Mouse (Mus musculus) heart, embryonic 16.5 days (tissue): ENCODE results near the gene Chn2. TPM values are rescaled to one million over a fixed set of nuclear protein-coding genes. Genes with fewer than 3 reads are reported as not detected.

Experiments
- ATAC-seq: fragments of 200-750 bp; cut with Nextera tagmentation; replicated peaks from 2 replicates; pipeline ENCODE4 v1.8.0; 2017; ENCODE audit warnings: moderate number of reproducible peaks; ENCODE audit not compliant: insufficient read depth, low FRiP score; ENCODE audit errors: extremely low read depth
- H3K27ac ChIP-seq: fragments of 300-500 bp; sonication (generic); 2 replicates; pipeline ENCODE4 v1.5.1; 2014; ENCODE audit warnings: mild to moderate bottlenecking, low read length, control low read depth, moderate library complexity
- H3K27me3 ChIP-seq: fragments of 300-500 bp; sonication (generic); 2 replicates; pipeline ENCODE4 v1.6.1; 2014; ENCODE audit warnings: low read length, mixed read lengths; ENCODE audit not compliant: control insufficient read depth, insufficient read depth
- H3K36me3 ChIP-seq: fragments of 300-500 bp; sonication (generic); 2 replicates; pipeline ENCODE4 v1.6.1; 2014; ENCODE audit not compliant: control insufficient read depth, insufficient read depth
- H3K4me1 ChIP-seq: fragments of 300-500 bp; sonication (generic); 2 replicates; pipeline ENCODE4 v1.6.1; 2014; ENCODE audit warnings: low read length, mixed read lengths; ENCODE audit not compliant: control insufficient read depth, insufficient read depth
- H3K4me2 ChIP-seq: fragments of 300-500 bp; sonication (generic); 2 replicates; pipeline ENCODE4 v1.6.1; 2014; ENCODE audit warnings: low read depth, mild to moderate bottlenecking, control low read depth, low read length
- H3K4me3 ChIP-seq: fragments of 300-500 bp; sonication (generic); 2 replicates; pipeline ENCODE4 v1.5.1; 2014; ENCODE audit warnings: mild to moderate bottlenecking, control low read depth, low read length
- H3K9ac ChIP-seq: fragments of 300-500 bp; sonication (generic); 2 replicates; pipeline ENCODE4 v1.6.1; 2014; ENCODE audit warnings: low read length, control low read depth
- H3K9me3 ChIP-seq: fragments of 300-500 bp; sonication (generic); replicated peaks from 2 replicates; pipeline ENCODE4 v1.6.1; 2016; ENCODE audit warnings: low read length; ENCODE audit not compliant: control insufficient read depth
- WGBS: fragments of 180-500 bp; shearing (Covaris S2); extraction: QIAGEN DNeasy Blood & Tissue Kit; methylation state at CpG from one replicate; pipeline ENCODE4 v1.1.7; 2014; 5-methylcytosine and 5-hydroxymethylcytosine counted together
- polyA plus RNA-seq: library from polyadenylated mRNA; unstranded; fragments of >200 nt; fragmentation: Nextera tagmentation; extraction: Ambion mirVana; gene quantifications from 2 replicates; pipeline ENCODE4 v1.2.1, GENCODE M21; 2015

Gene Chn2
- polyA plus RNA-seq, 1 experiment from 2014 or later, result 5.4 TPM

- H3K4me2 ChIP-seq, result no peak overlapping the region
- H3K27ac ChIP-seq, result no peak overlapping the region
- no peak overlapping the region for H3K9ac ChIP-seq
- WGBS, result 67% methylated on average over 2 of the region's 2 CpGs
- no peaks in the 10 kb centered on the region for H3K27me3 ChIP-seq
- H3K36me3 ChIP-seq, result no peaks in the 10 kb centered on the region
- ATAC-seq, result no peak
- no peaks in the 10 kb centered on the region for H3K4me1 ChIP-seq
- no peak overlapping the region for H3K4me3 ChIP-seq
- H3K9me3 ChIP-seq, result no peaks in the 10 kb centered on the region
These were observed 223.4 kb downstream of the Chn2 start for GRCm38 (mm10) chr6:54262732-54263131.

- H3K4me2 ChIP-seq, result no peak overlapping the region
- no peak overlapping the region for H3K27ac ChIP-seq
- no peaks in the 10 kb centered on the region for H3K36me3 ChIP-seq
- H3K4me1 ChIP-seq, result peaks cover 3% of the 10 kb centered on the region; the same call in 1 of the 2 replicates
- H3K4me3 ChIP-seq, result no peak overlapping the region
- H3K9me3 ChIP-seq, result no peaks in the 10 kb centered on the region
- no peak overlapping the region for H3K9ac ChIP-seq
- H3K27me3 ChIP-seq, result no peaks in the 10 kb centered on the region
- ATAC-seq, result no peak
- 92% methylated on average over 2 of the region's 2 CpGs for WGBS
These were observed 224.5 kb downstream of the Chn2 start for GRCm38 (mm10) chr6:54263890-54264289.

- no peaks in the 10 kb centered on the region for H3K9me3 ChIP-seq
- no peaks in the 10 kb centered on the region for H3K36me3 ChIP-seq
- H3K27me3 ChIP-seq, result no peaks in the 10 kb centered on the region
- H3K27ac ChIP-seq, result no peak overlapping the region
- H3K4me2 ChIP-seq, result no peak overlapping the region
- no peak for ATAC-seq
- WGBS, result 79% methylated on average over 7 of the region's 7 CpGs
- H3K9ac ChIP-seq, result no peak overlapping the region
- H3K4me1 ChIP-seq, result peaks cover 3% of the 10 kb centered on the region; the same call in 1 of the 2 replicates
- no peak overlapping the region for H3K4me3 ChIP-seq
These were observed 225.2 kb downstream of the Chn2 start for GRCm38 (mm10) chr6:54264537-54264936.

- WGBS, result 97% methylated on average over 6 of the region's 6 CpGs
- Histone ChIP-seq H3K4me3 (no peak overlapping the region), H3K9ac (no peak overlapping the region), H3K4me2 (no peak overlapping the region), H3K4me1 (peaks cover 3% of the 10 kb centered on the region; the same call in 1 of the 2 replicates), H3K36me3 (no peaks in the 10 kb centered on the region), H3K27me3 (no peaks in the 10 kb centered on the region), H3K9me3 (no peaks in the 10 kb centered on the region), H3K27ac (no peak overlapping the region)
- no peak for ATAC-seq
These were observed 226.0 kb downstream of the Chn2 start for GRCm38 (mm10) chr6:54265384-54265783.

GRCm38 (mm10) chr6:54272556-54273378 is 233.4 kb downstream of the Chn2 start:
- Histone ChIP-seq H3K4me2 (no peak overlapping the region), H3K27me3 (no peaks in the 10 kb centered on the region), H3K27ac (no peak overlapping the region), H3K9ac (no peak overlapping the region), H3K36me3 (no peaks in the 10 kb centered on the region), H3K4me3 (no peak overlapping the region), H3K4me1 (peaks cover 5% of the 10 kb centered on the region), H3K9me3 (no peaks in the 10 kb centered on the region; the same call in 1 of the 2 replicates)
- 64% methylated on average over 14 of the region's 14 CpGs for whole genome bisulfite sequencing
- no peak for ATAC-seq

- no peak overlapping the region for H3K4me3 ChIP-seq
- H3K27ac ChIP-seq, result no peak overlapping the region
- H3K4me1 ChIP-seq, result peaks cover 11% of the 10 kb centered on the region
- H3K9me3 ChIP-seq, result no peaks in the 10 kb centered on the region; the same call in 1 of the 2 replicates
- ATAC-seq, result no peak
- no peaks in the 10 kb centered on the region for H3K36me3 ChIP-seq
- no peaks in the 10 kb centered on the region for H3K27me3 ChIP-seq
- H3K4me2 ChIP-seq, result no peak overlapping the region
- no peak overlapping the region for H3K9ac ChIP-seq
- 58% methylated on average over 6 of the region's 6 CpGs for WGBS
These were observed 234.0 kb downstream of the Chn2 start for GRCm38 (mm10) chr6:54273379-54273730.

- Histone ChIP-seq H3K4me1 (peaks cover 21% of the 10 kb centered on the region), H3K9me3 (no peaks in the 10 kb centered on the region; the same call in 1 of the 2 replicates), H3K27ac (no peak overlapping the region), H3K9ac (no peak overlapping the region), H3K4me2 (no peak overlapping the region), H3K27me3 (no peaks in the 10 kb centered on the region), H3K4me3 (no peak overlapping the region), H3K36me3 (no peaks in the 10 kb centered on the region)
- no peak for ATAC-seq
- 76% methylated on average over 4 of the region's 4 CpGs for WGBS
These were observed 237.9 kb downstream of the Chn2 start for GRCm38 (mm10) chr6:54277234-54277633.

GRCm38 (mm10) chr6:54277828-54278227 is 238.5 kb downstream of the Chn2 start:
- Histone ChIP-seq H3K9ac (no peak overlapping the region), H3K27ac (peak overlapping the region; percentile 37; the same call in 1 of the 2 replicates), H3K4me1 (peaks cover 19% of the 10 kb centered on the region), H3K36me3 (no peaks in the 10 kb centered on the region), H3K4me3 (no peak overlapping the region), H3K9me3 (no peaks in the 10 kb centered on the region; the same call in 1 of the 2 replicates), H3K4me2 (no peak overlapping the region), H3K27me3 (no peaks in the 10 kb centered on the region)
- WGBS, result 62% methylated on average over 5 of the region's 5 CpGs
- no peak for ATAC-seq

- Histone ChIP-seq H3K4me2 (no peak overlapping the region), H3K9me3 (no peaks in the 10 kb centered on the region; the same call in 1 of the 2 replicates), H3K4me1 (peaks cover 19% of the 10 kb centered on the region), H3K4me3 (no peak overlapping the region), H3K9ac (no peak overlapping the region), H3K27ac (peak overlapping the region; percentile 63), H3K36me3 (no peaks in the 10 kb centered on the region), H3K27me3 (no peaks in the 10 kb centered on the region)
- WGBS, result 71% methylated on average over 2 of the region's 2 CpGs
- ATAC-seq, result 0 out of 2 replicates have a peak, but pooled peaks have one; percentile 6
These were observed 239.3 kb downstream of the Chn2 start for GRCm38 (mm10) chr6:54278613-54279012.
